Comparison of ENCODE assay signal across 8 mouse cellular contexts in genomic region chr17:28287980-28288379, GRCm38 (mm10). TPM values are rescaled to one million over a fixed set of nuclear protein-coding genes. Genes with fewer than 3 reads are reported as not detected.
DNase-seq lines count a peak whose midpoint lies in the region; TF ChIP-seq lines count a peak whose summit lies in the region.

No protein-coding gene starts in this region.

- peak; percentile 44 to 57 for DNase-seq in cerebellum, postnatal 10 days
- no peak for DNase-seq in cerebellum, adult 11 months
- DNase-seq in left cerebral cortex, adult 2 months (ENCODE audit: extremely low spot score in 1 of 2, low spot score in 2 of 2): no peak
- no peak for DNase-seq in left cerebral cortex, postnatal 36 days (ENCODE audit: low spot score in 2 of 2)
- DNase-seq in natural killer cell, adult 2 months (ENCODE audit: low spot score in 2 of 2): peak; percentile 47 to 56
- DNase-seq in spleen, adult 18-20 months: no peak
- no peak for DNase-seq in layer of hippocampus, adult 11-12 months (ENCODE audit: low spot score)

- H3K4me3 ChIP-seq in left cerebral cortex, adult 2 months: no peak overlapping the region
- H3K4me3 ChIP-seq in embryonic fibroblast, embryonic 13.5 days (ENCODE audit: insufficient read depth, low read length): no peak overlapping the region

- intact Hi-C loops in left cerebral cortex, adult 2 months (cut with DNase I): no loop called here
- intact Hi-C loops in left cerebral cortex, postnatal 36 days (cut with DNase I): no loop called here

- H3K4me1 ChIP-seq in embryonic fibroblast, embryonic 13.5 days (ENCODE audit: control insufficient read depth, insufficient read depth, low read length): no peaks in the 10 kb centered on the region

- no peak overlapping the region for H3K27ac ChIP-seq in left cerebral cortex, adult 2 months
- H3K27ac ChIP-seq in embryonic fibroblast, embryonic 13.5 days (ENCODE audit: insufficient read depth, low read length): no peak overlapping the region

- no peak for TF ChIP-seq POLR2A in embryonic fibroblast, embryonic 13.5 days (IDR thresholded peaks at IDR 0.05; ENCODE audit: low read depth, low read length)

- peak; percentile 31 for TF ChIP-seq CTCF in left cerebral cortex, adult 2 months (IDR thresholded peaks at IDR 0.05)
- peak; percentile 17; the same call in 1 of the 2 replicates for TF ChIP-seq CTCF in embryonic fibroblast, embryonic 13.5 days (IDR thresholded peaks at IDR 0.05; ENCODE audit: borderline replicate concordance, insufficient read depth, low read length)

RNA-seq across cellular contexts. Expression of gene Fance, which starts 25.3 kb away (rescaled TPM):
- total RNA-seq in left cerebral cortex, adult 2 months (2021): 10 to 100 TPM; 21.5 to 26.1 TPM
- total RNA-seq in left cerebral cortex, postnatal 36 days (2021): 10 to 100 TPM; 21.6 to 29.5 TPM
- 22.3 and 23.4 TPM in 2 replicates for polyA plus RNA-seq in embryonic fibroblast, embryonic 13.5 days (2011; ENCODE audit: insufficient read length, low read depth, missing spikeins)

RNA-seq across cellular contexts. Expression of gene Rpl10a, which starts 40.3 kb away (rescaled TPM):
- 100 to 1,000 TPM; 302 to 309 TPM for total RNA-seq in left cerebral cortex, adult 2 months (2021)
- 100 to 1,000 TPM; 289 to 354 TPM for total RNA-seq in left cerebral cortex, postnatal 36 days (2021)
- polyA plus RNA-seq in embryonic fibroblast, embryonic 13.5 days (2011; ENCODE audit: insufficient read length, low read depth, missing spikeins): 1,157 and 1,234 TPM in 2 replicates

RNA-seq across cellular contexts. Expression of gene Ppard, which starts 55.5 kb away (rescaled TPM):
- total RNA-seq in left cerebral cortex, adult 2 months (2021): 10 to 100 TPM; 28.8 to 29.2 TPM
- 10 to 100 TPM; 28.7 to 30.2 TPM for total RNA-seq in left cerebral cortex, postnatal 36 days (2021)
- 31.6 and 36.1 TPM in 2 replicates for polyA plus RNA-seq in embryonic fibroblast, embryonic 13.5 days (2011; ENCODE audit: insufficient read length, low read depth, missing spikeins)

Comparison
In these comparisons a context has a peak if more than half of its experiments do, and no peak if none do; other contexts are left out.
1. DNase-seq: peak in cerebellum, postnatal 10 days (2 of 2) and natural killer cell, adult 2 months (2 of 2); none in cerebellum, adult 11 months (single experiment), left cerebral cortex, adult 2 months (0 of 2), left cerebral cortex, postnatal 36 days (0 of 2), spleen, adult 18-20 months (0 of 2) and layer of hippocampus, adult 11-12 months (single experiment).